ENCODE assay signal across 11 mouse cellular contexts in the genomic region with DNA sequence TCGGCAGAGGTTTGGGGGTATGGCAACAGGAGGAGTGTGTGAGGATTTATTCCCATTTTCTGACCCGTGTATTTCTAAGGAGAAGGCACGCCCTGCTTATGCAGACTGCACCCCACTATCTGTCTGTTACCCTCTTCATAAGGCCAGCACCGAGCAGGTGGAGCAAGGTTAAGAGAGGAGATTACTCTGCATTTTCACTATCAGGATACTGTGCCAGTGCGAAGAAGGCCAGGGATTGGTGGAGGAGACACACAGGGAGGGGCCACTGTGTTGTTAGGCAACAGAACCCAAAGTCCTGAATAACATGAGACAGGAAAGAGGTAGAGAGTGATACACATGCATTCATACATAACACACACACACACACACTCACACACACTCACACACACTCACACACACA.
DNase-seq lines count a peak whose midpoint lies in the region; ATAC-seq and TF ChIP-seq lines count a peak whose summit lies in the region.
"Had no signal": no experiment of that assay in that cellular context is flagged by ENCODE, and none has a peak within 500 bp of the region (broad histone marks: within the 10 kb centered on the region; RNA-seq: fewer than 3 reads in every experiment).

No protein-coding gene starts in this region.

- H3K9me3 ChIP-seq in hindbrain, embryonic 16.5 days (ENCODE audit: control insufficient read depth, low read length) = no peaks in the 10 kb centered on the region
- no peaks in the 10 kb centered on the region for H3K9me3 ChIP-seq in hindbrain, embryonic 10.5 days
- H3K9me3 ChIP-seq in intestine, embryonic 15.5 days = no peaks in the 10 kb centered on the region
- no peaks in the 10 kb centered on the region for H3K9me3 ChIP-seq in liver, postnatal 0 days (ENCODE audit: low read length)

- no peak overlapping the region for H3K4me2 ChIP-seq in hindbrain, embryonic 16.5 days (ENCODE audit: low read length)
- no peak overlapping the region for H3K4me2 ChIP-seq in intestine, embryonic 15.5 days (replicated peaks)
- no peak overlapping the region for H3K4me2 ChIP-seq in liver, postnatal 0 days (ENCODE audit: low read depth, low read length)

- peaks cover 8% of the 10 kb centered on the region for H3K4me1 ChIP-seq in hindbrain, embryonic 16.5 days (ENCODE audit: control insufficient read depth, insufficient read depth, low read depth, low read length)
- peaks cover 28% of the 10 kb centered on the region for H3K4me1 ChIP-seq in hindbrain, embryonic 10.5 days (replicated peaks)
- no peaks in the 10 kb centered on the region for H3K4me1 ChIP-seq in intestine, embryonic 15.5 days (replicated peaks)
- H3K4me1 ChIP-seq in liver, postnatal 0 days (ENCODE audit: insufficient read depth) = no peaks in the 10 kb centered on the region

- no peak for TF ChIP-seq EP300 in liver, postnatal 0 days (IDR thresholded peaks at IDR 0.05; ENCODE audit: low read depth)

- TF ChIP-seq CTCF in liver, postnatal 0 days (IDR thresholded peaks at IDR 0.05; ENCODE audit: low read depth) = no peak

- 62% methylated on average over 5 of the region's 5 CpGs for WGBS in hindbrain, embryonic 16.5 days
- 79% methylated on average over 5 of the region's 5 CpGs for WGBS in hindbrain, embryonic 10.5 days
- WGBS in intestine, embryonic 15.5 days = 68% methylated on average over 5 of the region's 5 CpGs
- WGBS in liver, postnatal 0 days (ENCODE audit: insufficient replicate concordance) = 56% methylated on average over 5 of the region's 5 CpGs

- peak; percentile 66 for ATAC-seq in hindbrain, embryonic 16.5 days
- peak; percentile 58 for ATAC-seq in intestine, embryonic 15.5 days
- ATAC-seq in liver, postnatal 0 days = peak; percentile 86
- ATAC-seq in erythroblast, adult 5-6 weeks (replicated peaks; ENCODE audit: low FRiP score, poor library complexity, severe bottlenecking) = no peak

- H3K9ac ChIP-seq in hindbrain, embryonic 16.5 days (ENCODE audit: low read depth, low read length) = no peak overlapping the region
- H3K9ac ChIP-seq in intestine, embryonic 15.5 days = no peak overlapping the region
- no peak overlapping the region for H3K9ac ChIP-seq in liver, postnatal 0 days (replicated peaks)

- no peaks in the 10 kb centered on the region for H3K36me3 ChIP-seq in hindbrain, embryonic 16.5 days (ENCODE audit: control insufficient read depth, insufficient read depth, low read length)
- no peaks in the 10 kb centered on the region for H3K36me3 ChIP-seq in hindbrain, embryonic 10.5 days
- H3K36me3 ChIP-seq in intestine, embryonic 15.5 days = no peaks in the 10 kb centered on the region
- H3K36me3 ChIP-seq in liver, postnatal 0 days (replicated peaks; ENCODE audit: insufficient read depth, low read length) = no peaks in the 10 kb centered on the region

- no peak overlapping the region for H3K4me3 ChIP-seq in hindbrain, embryonic 16.5 days (ENCODE audit: low read length)
- no peak overlapping the region for H3K4me3 ChIP-seq in hindbrain, embryonic 10.5 days
- no peak overlapping the region for H3K4me3 ChIP-seq in intestine, embryonic 15.5 days (replicated peaks)
- no peak overlapping the region for H3K4me3 ChIP-seq in liver, postnatal 0 days (ENCODE audit: low read depth, low read length)

- no peak overlapping the region for H3K27ac ChIP-seq in hindbrain, embryonic 16.5 days (ENCODE audit: low read depth, low read length)
- H3K27ac ChIP-seq in hindbrain, embryonic 10.5 days = no peak overlapping the region
- no peak overlapping the region for H3K27ac ChIP-seq in intestine, embryonic 15.5 days
- H3K27ac ChIP-seq in liver, postnatal 0 days (ENCODE audit: low read depth) = no peak overlapping the region

- DNase-seq in hindbrain, embryonic 10.5 days (ENCODE audit: low spot score) = no peak
- peak; percentile 40 for DNase-seq in c-Kit-positive CD71-positive TER-119-negative erythroid progenitor cells, embryonic 14.5 days (ENCODE audit: low read depth)
- no peak for DNase-seq in liver, postnatal 0 days
- no peak for DNase-seq in cerebellum, postnatal 10 days
- DNase-seq: adrenal gland, postnatal 25 days; cerebellum, adult 2 months; gastrocnemius, postnatal 14 days; lung, postnatal 14 days had no signal

- H3K27me3 ChIP-seq in hindbrain, embryonic 16.5 days (replicated peaks; ENCODE audit: control insufficient read depth, insufficient read depth, low read length) = no peaks in the 10 kb centered on the region
- 0 out of 2 replicates have a peak, but pooled peaks cover 3% of the 10 kb centered on the region for H3K27me3 ChIP-seq in hindbrain, embryonic 10.5 days (ENCODE audit: insufficient read depth, poor library complexity, severe bottlenecking)
- no peaks in the 10 kb centered on the region for H3K27me3 ChIP-seq in intestine, embryonic 15.5 days (replicated peaks)
- H3K27me3 ChIP-seq in liver, postnatal 0 days (ENCODE audit: insufficient read depth, low read length) = no peaks in the 10 kb centered on the region
